Mouse (Mus musculus): ENCODE results near the gene Mob3c.

Gene Mob3c

GRCm38 (mm10) chr4:115827888-115828571 lies at the start of gene Mob3c:
Gene Mob3c, plus strand, starts transcription at chr4:115828092.
- DNase-seq (ENCODE audit: low read depth) = peak; percentile 93

DNA sequence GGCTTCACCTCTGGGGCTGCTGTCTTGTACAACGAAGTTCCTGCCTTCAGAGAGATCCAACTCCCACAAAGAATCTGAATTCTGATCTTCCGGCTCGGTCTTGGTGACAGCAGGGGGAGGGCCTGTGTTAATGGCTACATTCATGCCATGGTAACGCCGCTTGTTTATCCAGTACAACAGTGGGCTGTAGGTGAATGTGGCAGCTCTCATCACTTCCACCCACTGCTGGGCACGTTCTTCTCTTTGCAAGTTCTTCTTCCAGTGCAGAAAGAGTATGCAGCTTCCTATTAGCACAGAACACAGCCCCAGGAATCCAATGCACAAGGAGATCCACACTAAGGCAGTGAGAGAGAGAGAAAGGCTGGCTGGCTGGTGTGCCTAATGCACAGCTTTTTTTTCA lies 47.6 kb upstream of the Mob3c start:
- no peak for DNase-seq (ENCODE audit: low read depth)

DNA sequence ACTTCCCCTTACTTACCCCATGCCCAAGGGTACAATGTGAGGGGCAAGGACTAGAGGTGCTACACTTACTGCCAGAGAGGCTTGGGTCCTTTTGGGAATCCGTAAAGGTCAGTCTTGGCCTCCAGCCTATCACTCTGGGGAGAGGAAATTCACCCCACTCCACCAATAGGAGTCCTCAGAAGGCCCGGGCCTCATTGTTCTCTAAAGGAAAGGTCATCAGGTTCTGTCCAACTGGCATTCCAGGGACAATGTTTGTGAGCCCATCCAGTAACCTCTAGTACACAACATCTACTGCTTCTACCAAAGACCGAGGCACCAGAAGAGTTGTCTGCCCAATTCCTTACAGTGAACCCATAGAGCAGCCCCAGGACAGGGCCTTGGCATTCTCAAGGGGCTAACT lies 47.0 kb upstream of the Mob3c start, which contains the start of gene Tex38:
Gene Tex38 (minus strand): TSS at position 101 of the 400 bp plus-strand sequence.
- no peak for DNase-seq (ENCODE audit: low read depth)

- peak; percentile 26 for DNase-seq (ENCODE audit: low read depth)
These were observed 45.7 kb upstream of the Mob3c start for GRCm38 (mm10) chr4:115782026-115782805.

DNA sequence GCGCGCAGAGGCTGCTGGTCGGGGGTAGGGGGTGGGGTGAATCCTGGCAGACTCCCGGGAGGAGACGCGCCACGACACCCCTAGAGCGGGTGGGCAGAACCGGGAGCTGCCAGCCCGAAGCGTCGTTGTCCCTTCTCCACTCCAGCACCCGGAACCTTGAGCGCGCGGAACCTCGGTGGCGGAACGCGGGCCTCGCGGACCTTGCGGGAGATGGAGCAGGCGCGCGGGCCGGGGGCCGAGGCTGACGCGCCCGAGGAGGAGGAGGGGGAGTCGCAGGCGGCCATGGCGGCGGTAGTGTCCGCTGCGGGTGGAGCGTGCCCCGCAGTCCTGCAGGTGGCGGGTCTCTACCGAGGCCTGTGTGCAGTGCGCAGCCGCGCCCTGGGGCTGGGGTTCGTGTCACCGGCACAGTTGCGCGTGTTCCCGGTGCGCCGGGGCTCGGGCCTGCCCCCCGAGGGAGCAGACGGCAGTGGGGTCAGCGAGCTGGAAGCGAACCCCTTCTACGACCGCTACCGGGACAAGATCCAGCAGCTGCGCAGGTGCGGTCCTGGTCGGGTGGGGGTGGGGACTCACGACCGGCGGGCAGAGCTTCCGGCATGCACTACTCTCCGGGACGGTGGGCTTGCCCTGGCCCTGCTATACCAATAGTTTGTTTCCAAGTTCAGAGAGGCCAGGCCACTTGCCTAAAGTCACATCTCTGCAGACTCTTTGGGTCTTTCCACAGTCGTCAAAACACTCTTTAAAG lies 43.0 kb upstream of the Mob3c start, which contains the start of gene Atpaf1:
Gene Atpaf1 (plus strand): TSS at position 44 of the 742 bp plus-strand sequence.
- DNase-seq (ENCODE audit: low read depth) = peak; percentile 66

DNA sequence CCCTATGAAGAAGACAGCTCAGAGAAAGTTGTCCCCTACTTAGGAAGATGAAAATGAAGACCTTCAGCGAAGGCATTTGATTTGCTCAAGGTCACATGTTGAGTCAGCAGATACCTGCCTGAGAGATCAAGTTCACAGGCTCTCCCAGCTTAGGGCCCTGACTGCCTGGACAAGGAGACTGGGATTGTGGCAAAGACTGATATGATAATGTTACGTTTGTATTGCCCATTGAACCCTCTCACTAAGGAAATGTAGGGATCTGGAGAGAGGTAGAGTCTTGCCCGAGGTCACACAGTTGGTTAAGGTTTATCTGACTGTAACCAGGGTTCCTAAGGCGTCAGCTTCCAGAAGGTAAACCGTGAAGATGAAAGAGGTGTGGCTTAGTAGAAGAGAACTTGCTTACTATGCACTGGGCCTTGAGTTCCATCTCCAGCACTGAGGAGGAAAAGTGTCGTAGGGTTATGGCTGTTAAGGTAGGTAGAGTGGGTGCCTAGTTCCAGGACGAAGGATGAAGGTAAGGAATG lies 42.3 kb upstream of the Mob3c start:
- DNase-seq (ENCODE audit: low read depth) = peak; percentile 35

GRCm38 (mm10) chr4:115790864-115791263 lies 37.0 kb upstream of the Mob3c start:
- DNase-seq (ENCODE audit: low read depth) = no peak

GRCm38 (mm10) chr4:115795360-115795759 lies 32.5 kb upstream of the Mob3c start:
- DNase-seq (ENCODE audit: low read depth) = no peak

DNA sequence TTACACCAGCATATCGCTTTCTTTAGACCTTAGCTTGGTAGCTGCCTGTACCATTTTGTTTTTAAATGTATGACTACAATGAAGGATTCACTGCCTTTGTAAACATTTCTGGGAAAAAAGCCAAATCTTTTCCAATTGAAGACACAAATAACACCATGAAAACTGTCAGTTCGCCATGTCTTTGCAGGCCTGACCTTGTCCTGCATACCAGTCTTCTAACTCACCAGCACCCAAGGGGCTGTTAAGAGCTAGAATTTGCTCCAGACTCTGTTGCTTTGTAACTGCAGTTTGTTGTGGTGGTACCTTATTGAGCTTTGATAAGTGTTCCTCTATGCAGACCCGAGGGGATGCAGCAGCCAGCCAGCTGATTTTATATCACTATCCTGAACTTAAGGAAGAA lies 27.9 kb upstream of the Mob3c start:
- no peak for DNase-seq (ENCODE audit: low read depth)

GRCm38 (mm10) chr4:115812326-115812725 lies 15.6 kb upstream of the Mob3c start:
- DNase-seq (ENCODE audit: low read depth) = no peak

GRCm38 (mm10) chr4:115815606-115816005 lies 12.3 kb upstream of the Mob3c start:
- no peak for DNase-seq (ENCODE audit: low read depth)

GRCm38 (mm10) chr4:115820199-115820598 lies 7.7 kb upstream of the Mob3c start:
- DNase-seq (ENCODE audit: low read depth) = no peak

DNA sequence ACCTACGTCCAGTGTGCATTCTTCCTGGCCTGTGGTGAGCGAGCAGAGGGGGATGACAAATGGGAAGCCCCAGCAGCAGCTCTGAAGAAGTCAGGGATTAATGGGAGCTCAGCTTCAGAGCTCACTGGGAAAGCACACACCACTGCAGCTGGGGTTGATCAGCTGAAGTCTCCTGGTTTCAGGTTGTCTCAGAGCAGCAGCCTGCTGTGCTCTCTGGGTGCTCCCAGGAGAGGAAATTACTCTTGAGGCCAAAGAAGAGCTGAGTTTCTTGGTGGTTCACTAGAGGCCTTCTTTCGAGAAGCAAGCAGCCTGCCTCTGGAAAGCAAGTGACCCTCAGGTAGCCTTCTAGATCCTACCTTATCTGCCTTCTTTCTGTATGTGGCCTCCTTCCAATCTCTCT lies 6.9 kb upstream of the Mob3c start:
- DNase-seq (ENCODE audit: low read depth) = no peak

DNA sequence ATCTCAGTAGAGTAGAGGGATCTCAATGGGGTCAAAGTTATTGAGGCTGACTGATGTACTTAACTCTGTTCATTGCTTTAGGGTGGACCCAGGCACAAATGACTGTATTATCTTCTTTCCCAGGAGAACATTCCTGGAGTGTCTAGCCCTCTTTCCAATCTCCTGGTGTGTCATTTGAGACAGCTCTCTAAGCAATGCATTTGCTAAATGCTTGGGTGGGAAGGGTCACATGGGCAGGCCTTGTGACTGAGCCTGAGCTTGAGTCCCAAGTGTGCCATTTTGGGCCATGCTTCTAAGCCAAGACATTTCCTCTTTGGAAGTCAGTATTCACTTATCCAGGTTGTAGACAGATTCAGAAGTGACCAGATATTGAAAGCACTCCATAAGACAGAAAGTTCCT lies 6.5 kb upstream of the Mob3c start:
- DNase-seq (ENCODE audit: low read depth) = no peak

- no peak for DNase-seq (ENCODE audit: low read depth)
These were observed 6.0 kb upstream of the Mob3c start for GRCm38 (mm10) chr4:115821928-115822327.

DNA sequence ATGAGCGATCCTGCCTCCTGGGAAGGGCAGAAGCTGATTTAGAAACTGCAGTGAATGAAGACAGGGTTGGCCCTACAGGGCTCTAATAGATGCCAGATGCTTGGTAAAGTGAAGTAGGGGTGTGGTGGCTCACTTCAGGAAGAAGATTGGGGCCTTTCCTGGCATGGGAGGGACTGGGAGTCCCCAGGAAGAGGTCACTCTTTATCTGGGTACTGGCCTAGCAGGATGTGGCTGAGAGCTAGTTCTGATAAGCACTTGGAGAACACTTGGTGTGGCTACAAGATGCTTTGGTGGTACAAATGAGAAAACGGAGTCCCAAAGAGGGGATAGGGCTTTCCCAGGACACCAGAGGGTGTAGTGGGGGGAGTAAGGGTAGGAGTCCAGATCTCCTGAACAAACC lies 3.7 kb upstream of the Mob3c start:
- peak; percentile 95 for DNase-seq (ENCODE audit: low read depth)

- DNase-seq (ENCODE audit: low read depth) = peak; percentile 89
These were observed 2.6 kb upstream of the Mob3c start for GRCm38 (mm10) chr4:115825271-115825670.

DNA sequence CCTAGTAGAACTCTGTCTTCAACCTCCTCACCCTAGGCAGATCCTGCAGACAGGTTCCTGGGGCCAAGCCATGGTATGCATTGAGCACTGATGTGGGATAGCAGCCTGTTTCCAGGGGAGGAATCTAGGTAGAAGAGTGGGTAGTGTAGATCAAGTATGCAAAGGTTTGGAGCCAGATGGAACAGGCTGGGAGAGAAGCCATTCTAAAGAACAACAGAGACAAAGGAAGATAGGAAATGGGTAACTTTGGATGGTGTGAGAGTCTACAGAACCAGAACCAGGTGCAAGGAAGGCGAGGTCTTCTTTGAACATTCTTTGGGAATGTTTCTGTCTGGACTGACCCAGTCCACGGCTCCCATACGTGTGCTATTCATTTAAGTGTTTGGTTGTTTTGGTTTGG lies 826 bp upstream of the Mob3c start:
- DNase-seq (ENCODE audit: low read depth) = no peak

DNA sequence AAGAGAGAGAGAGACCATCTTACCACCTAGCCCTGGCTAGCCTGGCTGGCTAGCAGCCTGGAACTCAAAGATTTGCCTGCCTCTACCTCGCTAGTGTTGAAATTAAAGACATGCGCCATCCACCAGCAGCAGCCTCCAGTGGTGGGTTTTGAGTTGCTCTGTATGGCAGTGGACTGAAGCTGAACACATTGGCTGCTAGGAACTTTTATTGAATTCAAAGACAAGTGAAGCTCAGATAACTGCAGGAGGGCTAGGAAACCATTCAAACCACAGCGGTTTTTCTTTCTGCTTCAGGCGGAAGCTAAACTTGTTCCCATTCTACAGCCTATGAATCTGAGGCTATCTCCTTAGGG lies 381 bp upstream of the Mob3c start:
- DNase-seq (ENCODE audit: low read depth) = peak; percentile 83

GRCm38 (mm10) chr4:115828572-115828902 lies 645 bp downstream of the Mob3c start:
- DNase-seq (ENCODE audit: low read depth) = no peak

DNA sequence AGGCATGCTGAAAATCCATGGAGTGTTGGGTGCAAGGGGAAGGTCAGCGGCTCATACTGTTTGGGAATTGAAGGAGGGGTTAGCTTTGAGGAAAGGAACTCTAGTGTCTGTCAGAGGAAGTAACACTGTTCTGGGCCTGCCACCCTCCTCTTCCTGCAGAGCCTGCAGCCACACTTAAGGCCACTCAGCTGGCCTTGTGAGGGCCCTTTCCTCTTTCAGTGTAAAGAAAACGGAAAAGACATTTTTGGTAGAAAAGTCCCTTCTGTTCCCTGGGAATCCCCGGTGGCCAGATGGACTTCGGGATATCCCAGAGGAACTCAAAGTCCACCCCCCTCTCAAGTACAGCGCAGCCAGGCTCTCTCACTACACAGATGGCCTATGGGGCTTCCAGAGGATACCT lies 2.6 kb downstream of the Mob3c start:
- no peak for DNase-seq (ENCODE audit: low read depth)

- no peak for DNase-seq (ENCODE audit: low read depth)
These were observed 3.3 kb downstream of the Mob3c start for GRCm38 (mm10) chr4:115831221-115831620.

DNA sequence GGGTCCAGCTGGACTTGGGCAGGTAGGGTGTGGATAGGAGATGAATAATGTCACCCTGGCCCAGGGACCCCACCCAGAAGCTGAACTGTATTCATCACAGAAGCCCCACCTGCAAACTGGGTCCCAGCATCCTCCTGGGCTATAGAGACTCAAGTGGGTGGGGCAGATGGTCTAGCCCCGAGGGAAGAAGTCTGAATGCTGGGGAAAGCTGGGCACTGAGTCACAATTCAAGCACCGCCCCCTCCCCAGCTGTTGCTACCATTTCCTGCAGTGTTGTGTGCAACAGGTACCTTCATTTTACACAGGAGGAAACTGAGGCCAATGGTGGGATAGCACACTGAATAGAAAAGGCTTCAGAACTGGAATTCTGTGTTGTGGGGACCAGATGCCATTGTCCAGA lies 4.1 kb downstream of the Mob3c start:
- no peak for DNase-seq (ENCODE audit: low read depth)

Measured in 416B (cell line).